Mouse (Mus musculus) heart, postnatal 0 days (tissue): ENCODE measurements at regions not wholly inside any gene's neighbourhood (a gene's known extent, or its start where the extent isn't known, plus 50 kb on each side); places are given as distances from the start of the nearest gene placed in this dataset.

Experiments
- ATAC-seq: fragments of 200-750 bp; cut with Nextera tagmentation; 2 replicates; pipeline ENCODE4 v1.8.0; 2017; ENCODE audit warnings: low read depth, moderate number of reproducible peaks, moderate library complexity; ENCODE audit not compliant: insufficient read depth
- DNase-seq: peaks from one replicate; pipeline ENCODE4 v3.0.0-alpha.2; 2016; ENCODE audit warnings: low spot score
- H3K27ac ChIP-seq: fragments of 300-500 bp; sonication (generic); 2 replicates; pipeline ENCODE4 v1.5.1; 2014; ENCODE audit warnings: low read depth, mild to moderate bottlenecking
- H3K27me3 ChIP-seq: fragments of 300-500 bp; sonication (generic); 2 replicates; pipeline ENCODE4 v1.6.1; 2014; ENCODE audit warnings: low read length, mixed read lengths; ENCODE audit not compliant: control insufficient read depth, insufficient read depth
- H3K36me3 ChIP-seq: fragments of 300-500 bp; sonication (generic); replicated peaks from 2 replicates; pipeline ENCODE4 v1.6.1; 2014; ENCODE audit warnings: low read length, mixed read lengths; ENCODE audit not compliant: control insufficient read depth, insufficient read depth
- H3K4me1 ChIP-seq: fragments of 300-500 bp; sonication (generic); 2 replicates; pipeline ENCODE4 v1.6.1; 2014; ENCODE audit warnings: antibody characterized with exemption; ENCODE audit not compliant: control insufficient read depth, insufficient read depth
- H3K4me2 ChIP-seq: fragments of 300-500 bp; sonication (generic); 2 replicates; pipeline ENCODE4 v1.6.1; 2014; ENCODE audit warnings: low read depth, mild to moderate bottlenecking, low read length, moderate library complexity
- H3K4me3 ChIP-seq: fragments of 300-500 bp; sonication (generic); 2 replicates; pipeline ENCODE4 v1.5.1; 2014; ENCODE audit warnings: low read depth, low read length
- H3K9ac ChIP-seq: fragments of 300-500 bp; sonication (generic); replicated peaks from 2 replicates; pipeline ENCODE4 v1.6.1; 2014; ENCODE audit warnings: low read depth, low read length, mixed read lengths
- H3K9me3 ChIP-seq: fragments of 300-500 bp; sonication (generic); replicated peaks from 2 replicates; pipeline ENCODE4 v1.6.1; 2016; ENCODE audit warnings: low read length; ENCODE audit not compliant: control insufficient read depth
- CTCF ChIP-seq: IDR thresholded peaks from 2 replicates; pipeline ENCODE4 v1.5.1; 2016; ENCODE audit warnings: antibody characterized with exemption, control low read depth, low read depth
- EP300 ChIP-seq: IDR thresholded peaks from 2 replicates; pipeline ENCODE4 v1.6.1; 2016; ENCODE audit warnings: antibody characterized with exemption, low read depth
- WGBS: fragments of 180-500 bp; shearing (Covaris S2); extraction: QIAGEN DNeasy Blood & Tissue Kit; methylation state at CpG from one replicate; pipeline ENCODE4 v1.1.7; 2014; 5-methylcytosine and 5-hydroxymethylcytosine counted together

DNA sequence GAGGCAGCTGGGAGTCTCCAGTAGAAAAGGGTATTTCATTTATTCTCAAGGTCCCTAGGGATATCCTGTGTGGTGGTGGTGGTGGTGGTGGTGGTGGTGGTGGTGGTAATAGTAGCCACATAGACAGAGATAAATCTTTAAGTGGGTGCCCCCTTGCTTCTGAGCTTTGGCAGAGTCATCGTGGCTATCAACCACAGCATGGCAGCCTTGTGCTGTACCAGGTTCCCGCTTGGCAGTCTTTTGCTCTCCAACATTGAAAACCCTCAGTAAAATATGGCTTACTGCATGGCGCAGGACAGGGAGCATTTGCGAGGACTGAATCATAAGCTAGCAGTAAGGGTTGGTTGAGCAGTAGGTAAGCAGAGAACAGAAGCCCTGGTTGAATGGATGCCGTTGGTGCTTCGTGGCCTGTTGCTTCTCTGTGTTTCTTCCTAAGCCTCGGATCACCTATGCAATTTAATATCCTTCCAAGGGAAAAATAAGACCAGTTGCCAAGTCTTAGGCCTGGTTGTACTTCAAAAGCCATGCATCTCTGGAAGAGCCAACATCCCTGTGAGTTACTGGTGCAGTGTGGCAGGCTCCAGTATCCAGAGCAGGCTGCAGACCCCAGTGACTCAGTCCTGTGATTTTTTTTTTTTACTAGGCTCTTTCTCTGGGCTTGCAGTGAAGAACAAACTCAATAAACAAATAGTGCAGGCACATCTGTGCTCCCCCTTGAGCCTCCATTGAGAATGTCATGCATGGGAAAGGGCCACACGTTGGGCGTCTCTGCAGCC lies 76.6 kb upstream of the Maml3 start:
- Histone ChIP-seq H3K4me3 (no peak overlapping the region), H3K4me2 (no peak overlapping the region), H3K27me3 (no peaks in the 10 kb centered on the region), H3K9ac (no peak overlapping the region), H3K9me3 (no peaks in the 10 kb centered on the region), H3K36me3 (no peaks in the 10 kb centered on the region), H3K4me1 (peaks cover 31% of the 10 kb centered on the region), H3K27ac (peak overlapping the region; percentile 95)
- no peak for ATAC-seq
- no peak for DNase-seq
- 89% methylated on average over 9 of the region's 9 CpGs for WGBS
- TF ChIP-seq EP300, result no peak
- TF ChIP-seq CTCF, result no peak

DNA sequence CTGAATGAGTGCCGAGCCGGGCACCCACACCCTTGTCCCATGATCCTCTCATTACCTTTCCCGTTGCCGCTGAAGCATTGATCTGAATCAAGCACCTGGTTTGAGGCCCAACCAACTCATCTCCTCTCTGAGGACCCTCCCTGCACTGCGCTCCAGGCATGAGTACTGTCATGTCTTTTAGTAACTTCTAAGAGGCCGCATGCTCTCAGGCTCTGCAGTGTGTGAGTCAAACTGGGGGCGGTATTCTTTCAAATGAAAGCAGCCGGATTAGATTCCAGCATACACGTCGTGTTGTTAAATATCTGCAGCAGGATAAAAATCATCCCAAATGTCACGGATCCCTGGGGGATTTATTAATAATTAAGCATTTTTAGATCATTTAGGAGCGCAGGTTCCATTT lies 79.4 kb upstream of the Maml3 start:
- Histone ChIP-seq H3K27me3 (no peaks in the 10 kb centered on the region), H3K9me3 (no peaks in the 10 kb centered on the region), H3K4me2 (no peak overlapping the region), H3K4me3 (no peak overlapping the region), H3K27ac (no peak overlapping the region), H3K4me1 (peaks cover 24% of the 10 kb centered on the region), H3K9ac (no peak overlapping the region), H3K36me3 (no peaks in the 10 kb centered on the region)
- TF ChIP-seq CTCF (no peak), EP300 (no peak)
- DNase-seq, result no peak
- 83% methylated on average over 12 of the region's 12 CpGs for WGBS
- ATAC-seq, result no peak

DNA sequence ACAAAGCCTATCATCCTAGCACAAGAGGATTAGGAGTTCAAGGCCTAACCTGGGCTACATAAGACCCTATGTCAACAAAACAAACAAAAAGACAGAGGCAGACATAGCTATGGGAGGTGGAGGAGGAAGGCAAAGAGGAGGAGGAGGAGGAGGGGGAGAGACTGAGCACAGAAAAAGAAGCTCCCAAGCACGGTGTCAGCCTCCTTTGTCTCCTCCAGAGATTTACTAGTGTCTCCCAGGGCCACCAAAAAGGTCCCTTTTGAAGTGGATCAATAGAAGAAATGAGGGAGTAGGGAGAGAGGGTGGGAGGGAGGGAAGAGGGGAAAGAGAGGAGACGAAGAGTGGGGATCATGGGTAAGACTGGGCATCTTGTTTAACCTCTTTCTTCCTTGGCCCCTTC lies 80.5 kb upstream of the Maml3 start:
- no peak overlapping the region for H3K27ac ChIP-seq
- no peak overlapping the region for H3K4me2 ChIP-seq
- H3K9ac ChIP-seq, result no peak overlapping the region
- WGBS, result 61% methylated on average over 2 of the region's 2 CpGs
- no peaks in the 10 kb centered on the region for H3K9me3 ChIP-seq
- peaks cover 13% of the 10 kb centered on the region for H3K4me1 ChIP-seq
- no peak for TF ChIP-seq EP300
- ATAC-seq (no peak), DNase-seq (no peak)
- no peaks in the 10 kb centered on the region for H3K27me3 ChIP-seq
- no peaks in the 10 kb centered on the region for H3K36me3 ChIP-seq
- no peak overlapping the region for H3K4me3 ChIP-seq

DNA sequence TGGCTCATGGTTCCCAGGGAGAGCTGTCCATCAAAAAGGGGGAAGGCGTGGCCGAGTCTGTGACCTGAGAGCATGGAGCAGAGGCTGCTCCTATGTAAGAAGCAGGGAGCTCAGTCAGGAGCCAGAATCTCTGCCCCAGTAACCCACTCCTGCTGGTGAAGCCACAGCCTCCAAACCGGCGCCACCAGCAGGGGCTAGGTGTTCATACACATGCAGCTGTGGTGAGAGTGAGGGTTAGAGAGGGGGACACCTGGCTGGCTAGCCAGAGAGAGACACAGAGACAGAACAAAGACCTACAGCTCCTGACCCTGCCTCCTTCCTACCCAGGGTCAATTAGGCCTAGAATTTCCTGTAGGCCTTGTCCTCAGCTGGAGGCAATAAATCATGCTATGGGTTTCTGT lies 80.7 kb upstream of the Foxo1 start:
- Histone ChIP-seq H3K27ac (no peak overlapping the region), H3K4me3 (no peak overlapping the region), H3K27me3 (no peaks in the 10 kb centered on the region), H3K36me3 (no peaks in the 10 kb centered on the region), H3K9ac (no peak overlapping the region), H3K4me2 (no peak overlapping the region), H3K9me3 (no peaks in the 10 kb centered on the region), H3K4me1 (no peaks in the 10 kb centered on the region)
- DNase-seq (no peak), ATAC-seq (no peak)
- no peak for TF ChIP-seq CTCF
- no peak for TF ChIP-seq EP300
- 51% methylated on average over 4 of the region's 4 CpGs for WGBS

- 81% methylated on average over 6 of the region's 6 CpGs for WGBS
- H3K9me3 ChIP-seq, result no peaks in the 10 kb centered on the region
Measured at GRCm38 (mm10) chr3:52188303-52188702, 79.8 kb upstream of the Foxo1 start.

GRCm38 (mm10) chr3:52189016-52189415 lies 79.1 kb upstream of the Foxo1 start:
- ATAC-seq (no peak), DNase-seq (no peak)
- Histone ChIP-seq H3K36me3 (no peaks in the 10 kb centered on the region), H3K27ac (no peak overlapping the region), H3K4me1 (no peaks in the 10 kb centered on the region), H3K27me3 (no peaks in the 10 kb centered on the region), H3K9me3 (no peaks in the 10 kb centered on the region), H3K4me3 (no peak overlapping the region), H3K9ac (no peak overlapping the region), H3K4me2 (no peak overlapping the region)
- WGBS, result 79% methylated on average over 6 of the region's 6 CpGs
- TF ChIP-seq EP300 (no peak), CTCF (no peak)

More at GRCm38 (mm10) chr3:52188303-52188702, 79.8 kb upstream of the Foxo1 start:
- no peak for TF ChIP-seq EP300
- no peak for TF ChIP-seq CTCF
- H3K4me1 ChIP-seq, result no peaks in the 10 kb centered on the region
- H3K27ac ChIP-seq, result no peak overlapping the region
- H3K36me3 ChIP-seq, result no peaks in the 10 kb centered on the region
- no peak for DNase-seq
- H3K27me3 ChIP-seq, result no peaks in the 10 kb centered on the region
- no peak overlapping the region for H3K4me3 ChIP-seq
- no peak for ATAC-seq
- no peak overlapping the region for H3K9ac ChIP-seq
- H3K4me2 ChIP-seq, result no peak overlapping the region
